Mouse (Mus musculus): Measurements from ENCODE around the gene Alb.

DNA sequence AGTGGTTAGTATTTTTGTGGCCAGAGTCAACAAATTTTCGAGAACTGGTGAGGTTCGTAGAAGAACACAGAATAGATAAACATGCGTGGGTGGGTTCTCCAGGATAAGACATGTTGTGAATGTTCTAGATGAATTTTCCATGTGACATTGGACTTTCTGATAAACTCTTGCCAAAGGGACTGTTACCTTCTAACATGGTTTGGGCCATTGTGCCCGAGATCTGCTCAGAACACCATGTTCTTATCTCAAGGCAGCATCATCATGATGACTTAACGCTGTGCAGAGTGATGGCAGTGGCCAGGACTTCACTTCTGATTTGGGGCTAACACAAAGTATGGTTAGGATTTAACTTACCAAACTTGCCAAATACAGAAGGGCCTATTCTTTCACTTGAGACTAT lies 36.1 kb upstream of the Alb start:
- TF ChIP-seq CTCF (IDR thresholded peaks at IDR 0.05; ENCODE audit: insufficient read depth, low read length) (no peak), POLR2A (IDR thresholded peaks at IDR 0.05; ENCODE audit: borderline replicate concordance, extremely low read depth, low read depth, low read length) (no peak)

All from lung, adult 2 months (tissue).